Mouse (Mus musculus) hindbrain, embryonic 13.5 days (tissue): ENCODE measurements at regions not wholly inside any gene's neighbourhood (a gene's known extent, or its start where the extent isn't known, plus 50 kb on each side); places are given as distances from the start of the nearest gene placed in this dataset.
A peak's percentile ranks its signal among the peaks of the same experiment; 100 is the strongest.

Experiments used
- ATAC-seq: fragments of 200-750 bp; cut with Nextera tagmentation; 2 replicates; pipeline ENCODE4 v1.8.0; 2017; ENCODE audit warnings: moderate TSS enrichment; ENCODE audit not compliant: low FRiP score
- H3K27ac ChIP-seq: fragments of 300-500 bp; sonication (generic); 2 replicates; pipeline ENCODE4 v1.5.1; 2015; ENCODE audit warnings: inconsistent platforms, mild to moderate bottlenecking, moderate library complexity
- H3K27me3 ChIP-seq: fragments of 300-500 bp; sonication (generic); 2 replicates; pipeline ENCODE4 v1.6.1; 2015; ENCODE audit warnings: mild to moderate bottlenecking, inconsistent platforms
- H3K36me3 ChIP-seq: fragments of 300-500 bp; sonication (generic); 2 replicates; pipeline ENCODE4 v1.6.1; 2015; ENCODE audit warnings: mild to moderate bottlenecking, inconsistent platforms
- H3K4me1 ChIP-seq: fragments of 300-500 bp; sonication (generic); replicated peaks from 2 replicates; pipeline ENCODE4 v1.6.1; 2015; ENCODE audit warnings: inconsistent platforms
- H3K4me2 ChIP-seq: fragments of 300-500 bp; sonication (generic); 2 replicates; pipeline ENCODE4 v1.6.1; 2015; ENCODE audit warnings: inconsistent platforms, mild to moderate bottlenecking, moderate library complexity
- H3K4me3 ChIP-seq: fragments of 300-500 bp; sonication (generic); 2 replicates; pipeline ENCODE4 v1.5.1; 2015; ENCODE audit warnings: mild to moderate bottlenecking, inconsistent platforms
- H3K9ac ChIP-seq: fragments of 300-500 bp; sonication (generic); 2 replicates; pipeline ENCODE4 v1.6.1; 2015; ENCODE audit warnings: mild to moderate bottlenecking, inconsistent platforms
- H3K9me3 ChIP-seq: fragments of 300-500 bp; sonication (generic); 2 replicates; pipeline ENCODE4 v1.6.1; 2016; ENCODE audit warnings: inconsistent platforms
- WGBS: fragments of 180-500 bp; shearing (Covaris S2); methylation state at CpG from one replicate; pipeline ENCODE4 v1.1.7; 2015; 5-methylcytosine and 5-hydroxymethylcytosine counted together

DNA sequence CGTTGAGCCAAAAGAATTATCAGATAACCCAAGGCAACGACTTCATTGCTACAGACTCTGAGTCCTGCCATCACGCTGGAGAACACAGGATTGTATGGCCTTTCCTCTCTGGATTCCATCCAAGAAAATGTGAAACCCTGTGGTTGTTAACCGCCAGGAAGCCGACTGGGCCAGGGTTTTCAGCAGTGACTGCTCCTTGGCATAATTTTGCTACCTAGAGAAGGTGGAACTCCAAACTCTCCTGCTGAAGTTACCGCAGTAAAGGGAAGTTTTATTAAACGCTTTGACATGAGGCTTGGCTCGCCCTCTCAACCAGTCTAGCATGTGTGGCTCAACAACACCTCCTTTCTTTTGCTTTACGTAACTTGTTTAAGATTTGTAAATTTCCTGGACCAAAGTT lies 116.9 kb downstream of the Wif1 start:
- H3K4me3 ChIP-seq = no peak overlapping the region
- H3K27ac ChIP-seq = no peak overlapping the region
- H3K36me3 ChIP-seq = no peaks in the 10 kb centered on the region
- 77% methylated on average over 9 of the region's 9 CpGs for WGBS
- no peak overlapping the region for H3K9ac ChIP-seq
- no peak for ATAC-seq
- no peaks in the 10 kb centered on the region for H3K9me3 ChIP-seq
- H3K4me1 ChIP-seq = no peaks in the 10 kb centered on the region
- no peaks in the 10 kb centered on the region for H3K27me3 ChIP-seq
- H3K4me2 ChIP-seq = no peak overlapping the region

DNA sequence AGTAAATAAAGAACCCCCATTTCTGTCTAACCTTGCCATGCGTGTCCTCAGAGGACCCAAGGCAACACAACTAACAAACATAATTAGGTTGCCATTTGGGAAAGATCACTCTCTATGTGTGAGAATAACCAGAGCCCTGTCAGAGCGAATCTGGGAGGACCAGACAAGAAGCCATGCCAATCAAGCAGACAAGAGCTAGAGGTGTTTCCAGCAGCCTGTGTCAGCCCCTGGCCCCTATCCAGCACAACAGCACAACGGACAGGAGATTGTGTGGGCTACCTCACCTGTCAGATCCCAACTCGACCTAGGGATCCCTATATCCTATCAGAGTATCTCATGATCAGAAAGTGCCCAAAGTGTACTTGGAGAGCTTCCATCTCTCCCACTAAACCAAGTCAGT lies 119.9 kb downstream of the Wif1 start:
- no peaks in the 10 kb centered on the region for H3K27me3 ChIP-seq
- H3K27ac ChIP-seq = no peak overlapping the region
- no peaks in the 10 kb centered on the region for H3K9me3 ChIP-seq
- WGBS = 83% methylated on average over 4 of the region's 4 CpGs
- no peak overlapping the region for H3K4me2 ChIP-seq
- H3K9ac ChIP-seq = no peak overlapping the region
- no peak overlapping the region for H3K4me3 ChIP-seq
- ATAC-seq = no peak
- no peaks in the 10 kb centered on the region for H3K36me3 ChIP-seq
- no peaks in the 10 kb centered on the region for H3K4me1 ChIP-seq

DNA sequence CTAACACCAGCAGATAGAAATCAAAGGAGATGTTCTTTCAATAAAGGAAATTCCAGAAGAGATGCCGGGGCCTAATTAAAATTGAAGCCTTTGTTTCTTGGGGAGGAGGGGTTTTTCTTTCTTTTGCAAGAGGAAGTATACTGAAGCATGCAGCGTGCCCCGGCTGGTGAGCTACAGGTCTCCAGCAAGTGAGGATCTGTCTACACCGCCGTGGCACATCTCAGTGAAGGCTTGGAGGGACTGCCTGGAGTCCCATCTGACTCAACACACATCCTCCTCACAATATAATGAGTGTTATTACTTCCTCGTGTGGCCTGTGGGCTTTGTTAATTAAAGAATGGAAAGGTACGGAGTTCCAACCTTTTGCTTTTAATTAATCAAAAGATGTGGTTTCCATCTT lies 126.7 kb downstream of the Wif1 start:
- Histone ChIP-seq H3K36me3 (no peaks in the 10 kb centered on the region), H3K9ac (no peak overlapping the region), H3K27ac (no peak overlapping the region), H3K27me3 (no peaks in the 10 kb centered on the region), H3K4me2 (no peak overlapping the region), H3K4me3 (no peak overlapping the region), H3K9me3 (0 out of 2 replicates have a peak, but pooled peaks cover 6% of the 10 kb centered on the region), H3K4me1 (no peaks in the 10 kb centered on the region)
- ATAC-seq = no peak
- WGBS = 41% methylated on average over 7 of the region's 7 CpGs

DNA sequence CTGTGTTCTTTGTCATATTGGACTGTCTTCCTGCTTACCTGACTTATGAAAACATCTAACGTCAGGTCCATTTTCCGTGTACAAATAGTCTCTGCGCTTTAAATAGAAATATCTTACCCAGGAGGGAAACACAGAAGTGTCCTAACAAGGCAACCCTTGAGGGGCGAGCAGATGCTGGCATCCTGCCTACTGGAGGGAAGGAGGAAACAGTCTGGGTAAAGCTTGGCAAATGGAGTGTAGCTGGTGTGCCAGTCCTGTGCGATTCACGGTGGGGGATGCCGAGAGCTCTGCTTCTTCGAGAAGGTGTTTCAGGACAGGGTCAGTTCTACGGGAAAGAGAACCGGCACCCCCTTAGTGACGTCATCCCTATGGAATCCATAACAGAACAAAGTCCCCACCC lies 127.4 kb downstream of the Wif1 start:
- Histone ChIP-seq H3K27me3 (no peaks in the 10 kb centered on the region), H3K27ac (no peak overlapping the region), H3K36me3 (no peaks in the 10 kb centered on the region), H3K4me2 (no peak overlapping the region), H3K4me1 (no peaks in the 10 kb centered on the region), H3K4me3 (no peak overlapping the region), H3K9me3 (0 out of 2 replicates have a peak, but pooled peaks cover 6% of the 10 kb centered on the region), H3K9ac (no peak overlapping the region)
- ATAC-seq = no peak
- WGBS = 85% methylated on average over 11 of the region's 11 CpGs

DNA sequence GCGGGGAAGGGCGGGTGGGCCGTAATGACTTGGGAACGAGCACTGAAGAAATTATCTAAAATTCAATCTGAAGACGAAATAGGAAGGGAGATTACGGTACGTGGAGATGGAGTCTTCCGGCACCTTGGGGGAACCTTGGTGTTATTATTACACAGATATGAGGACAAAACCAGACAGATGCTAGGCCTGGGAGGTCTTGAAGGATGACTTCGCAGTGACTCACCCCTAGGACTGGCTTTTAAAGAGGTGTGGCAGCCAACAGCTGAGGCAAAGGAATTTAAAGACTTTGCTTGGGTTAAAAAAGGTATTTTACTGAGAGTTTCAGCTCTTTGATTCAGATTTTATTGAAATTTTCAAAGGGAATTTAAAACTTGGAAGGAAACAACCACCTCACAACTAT lies 140.3 kb downstream of the Wif1 start:
- Histone ChIP-seq H3K36me3 (no peaks in the 10 kb centered on the region), H3K4me2 (no peak overlapping the region), H3K27ac (no peak overlapping the region), H3K9me3 (no peaks in the 10 kb centered on the region), H3K4me1 (no peaks in the 10 kb centered on the region), H3K27me3 (no peaks in the 10 kb centered on the region), H3K9ac (no peak overlapping the region), H3K4me3 (no peak overlapping the region)
- no peak for ATAC-seq
- 92% methylated on average over 9 of the region's 9 CpGs for whole genome bisulfite sequencing

DNA sequence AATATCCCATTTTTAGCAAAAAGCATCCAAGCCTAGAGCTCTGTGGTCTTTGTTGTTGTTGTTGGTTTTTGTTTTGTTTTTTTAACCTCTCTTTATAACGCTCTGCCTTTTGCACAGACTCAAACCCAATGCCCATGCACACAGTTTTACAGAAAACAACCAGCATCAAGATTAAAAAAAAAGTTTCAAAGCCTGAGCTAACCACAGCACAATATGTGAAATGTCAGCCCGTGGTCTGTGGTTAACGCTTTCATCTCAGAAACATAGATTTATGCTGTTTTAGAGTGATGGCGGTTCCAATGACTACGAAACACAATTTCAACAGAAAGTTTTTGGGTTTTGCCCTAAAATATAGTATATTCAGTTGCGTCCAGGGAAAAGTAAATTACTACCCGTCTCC lies 155.4 kb downstream of the Wif1 start:
- WGBS = 94% methylated on average over 7 of the region's 7 CpGs
- Histone ChIP-seq H3K4me3 (no peak overlapping the region), H3K9ac (no peak overlapping the region), H3K9me3 (no peaks in the 10 kb centered on the region), H3K36me3 (no peaks in the 10 kb centered on the region), H3K27me3 (no peaks in the 10 kb centered on the region; the same call in 1 of the 2 replicates), H3K4me2 (no peak overlapping the region), H3K27ac (no peak overlapping the region), H3K4me1 (no peaks in the 10 kb centered on the region)
- no peak for ATAC-seq

DNA sequence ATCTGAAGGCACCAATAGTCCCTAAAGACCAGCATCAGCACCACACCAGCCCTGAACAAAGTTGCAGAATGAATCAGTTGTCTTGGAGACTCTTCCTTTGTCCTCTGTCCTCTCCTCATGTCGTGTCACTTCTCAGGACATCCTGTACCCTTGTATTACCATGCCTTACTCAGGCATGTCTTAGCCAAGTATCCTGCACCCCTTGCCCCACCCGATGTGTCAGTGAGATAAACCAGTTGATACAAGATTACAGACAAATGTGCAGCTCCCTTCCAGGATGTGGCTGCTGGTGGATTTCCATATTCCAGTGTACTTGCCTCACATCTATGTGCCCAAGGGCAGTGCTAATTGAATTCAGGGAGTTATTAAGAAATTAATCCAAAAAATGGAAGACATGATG lies 151.8 kb downstream of the Tbc1d30 start:
- ATAC-seq = no peak
- H3K27ac ChIP-seq = no peak overlapping the region
- 76% methylated on average over 2 of the region's 2 CpGs for WGBS
- peaks cover 79% of the 10 kb centered on the region for H3K27me3 ChIP-seq
- H3K9ac ChIP-seq = no peak overlapping the region
- no peak overlapping the region for H3K4me2 ChIP-seq
- no peaks in the 10 kb centered on the region for H3K36me3 ChIP-seq
- H3K4me3 ChIP-seq = no peak overlapping the region
- no peaks in the 10 kb centered on the region for H3K4me1 ChIP-seq
- no peaks in the 10 kb centered on the region for H3K9me3 ChIP-seq

DNA sequence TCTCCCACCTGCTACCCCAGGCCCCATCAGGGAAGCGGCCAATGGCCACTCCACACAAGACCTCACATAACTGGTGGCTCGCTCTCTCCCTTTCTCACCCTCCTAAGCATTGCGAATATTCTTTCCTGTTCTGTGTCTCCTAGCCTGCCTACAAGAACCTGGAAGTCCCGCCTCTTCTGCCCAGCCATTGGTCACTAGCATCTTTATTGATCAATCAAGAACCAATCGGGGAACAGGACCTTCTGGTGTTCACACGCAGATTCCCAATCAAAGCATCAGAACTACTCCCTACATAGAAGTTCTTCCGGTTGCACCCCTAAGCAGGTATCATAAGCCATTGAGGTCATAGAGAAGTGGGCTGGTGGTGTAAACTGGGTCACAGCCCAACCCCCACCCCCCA lies 148.5 kb downstream of the Tbc1d30 start:
- Histone ChIP-seq H3K27ac (no peak overlapping the region), H3K4me1 (peaks cover 19% of the 10 kb centered on the region), H3K9me3 (no peaks in the 10 kb centered on the region), H3K9ac (no peak overlapping the region), H3K4me3 (no peak overlapping the region), H3K27me3 (peaks cover 74% of the 10 kb centered on the region), H3K36me3 (no peaks in the 10 kb centered on the region), H3K4me2 (no peak overlapping the region)
- WGBS = 93% methylated on average over 7 of the region's 7 CpGs
- ATAC-seq = no peak

DNA sequence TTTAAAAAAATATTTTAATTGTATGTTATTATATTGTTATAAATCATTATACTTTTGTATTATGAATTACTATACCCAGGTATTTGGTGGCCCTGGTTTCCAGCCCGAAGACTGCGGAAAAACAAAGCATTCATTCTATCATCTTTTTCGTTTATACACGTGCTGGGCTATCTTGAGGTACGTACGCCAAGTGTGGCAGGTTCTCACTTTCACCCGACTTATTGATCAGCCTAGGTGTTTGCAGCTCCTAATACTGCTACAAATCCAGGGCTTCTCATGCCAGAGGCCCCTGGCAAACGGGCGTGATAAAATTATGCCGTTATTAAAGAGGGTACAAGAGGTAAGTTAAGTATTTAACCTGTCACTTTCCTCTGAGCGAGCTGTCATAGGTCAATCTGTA lies 145.5 kb downstream of the Tbc1d30 start:
- Histone ChIP-seq H3K4me1 (peaks cover 19% of the 10 kb centered on the region), H3K27ac (peak overlapping the region; percentile 88), H3K27me3 (peaks cover 52% of the 10 kb centered on the region), H3K9me3 (no peaks in the 10 kb centered on the region), H3K9ac (no peak overlapping the region), H3K4me3 (no peak overlapping the region), H3K4me2 (no peak overlapping the region), H3K36me3 (no peaks in the 10 kb centered on the region)
- ATAC-seq = no peak; the same call in 1 of the 2 replicates
- WGBS = 76% methylated on average over 11 of the region's 11 CpGs

DNA sequence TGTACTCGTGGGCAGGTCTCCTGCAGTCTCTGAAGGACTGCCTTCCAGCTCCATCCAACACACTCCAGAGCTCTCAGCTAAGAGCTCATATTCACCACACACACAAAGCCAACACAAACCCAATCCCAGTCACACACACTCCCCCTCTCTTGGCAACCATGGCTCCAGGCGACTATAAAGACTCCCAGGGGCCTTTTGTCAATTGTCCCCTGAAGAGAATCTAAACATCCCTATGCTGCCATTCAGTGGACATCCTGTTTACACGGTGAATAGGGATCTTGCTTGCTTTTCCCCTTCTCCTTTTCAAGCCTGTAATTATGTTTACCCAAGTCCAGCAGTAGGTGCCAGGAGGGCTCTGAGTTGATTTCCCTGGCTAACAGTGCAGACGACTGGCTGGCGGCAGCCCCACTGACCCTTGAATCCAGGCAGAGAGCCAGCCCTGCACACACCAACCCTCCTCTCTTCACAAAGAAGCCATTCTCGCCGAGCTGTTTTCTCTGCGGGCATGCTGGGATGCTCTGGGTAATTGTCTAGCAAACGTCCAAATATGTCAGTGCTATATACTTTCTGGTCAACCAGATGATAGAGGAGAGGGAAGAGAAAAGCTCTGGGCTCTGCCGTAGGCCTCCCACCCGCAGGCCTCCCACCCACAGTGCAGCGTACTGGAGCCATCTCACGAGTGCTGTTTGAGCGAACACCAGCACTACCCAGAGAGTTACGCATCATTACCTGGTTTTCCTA lies 144.9 kb downstream of the Tbc1d30 start:
- Histone ChIP-seq H3K9me3 (no peaks in the 10 kb centered on the region), H3K9ac (0 out of 2 replicates have a peak overlapping the region, but pooled peaks have one; percentile 5), H3K4me2 (peak overlapping the region; percentile 34), H3K27ac (peak overlapping the region; percentile 88), H3K4me3 (no peak overlapping the region), H3K27me3 (peaks cover 45% of the 10 kb centered on the region), H3K36me3 (no peaks in the 10 kb centered on the region), H3K4me1 (peaks cover 19% of the 10 kb centered on the region)
- ATAC-seq = peak; percentile 97
- WGBS = 5% methylated on average over 15 of the region's 15 CpGs

DNA sequence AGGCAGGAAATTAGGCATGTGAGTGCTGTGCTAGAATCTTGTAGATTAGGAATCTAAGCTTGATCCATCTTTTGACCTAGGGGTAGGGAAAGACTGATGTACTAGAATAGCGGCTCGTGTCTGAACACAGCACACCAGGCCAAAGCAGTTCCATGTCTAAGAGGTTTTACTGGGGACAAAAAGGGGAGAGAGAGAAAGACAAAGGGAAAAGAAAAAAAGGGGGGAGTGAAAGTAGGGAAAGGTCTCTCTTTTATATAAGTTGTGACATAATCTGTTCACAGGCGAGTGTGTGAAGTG lies 144.4 kb downstream of the Tbc1d30 start:
- Histone ChIP-seq H3K27ac (peak overlapping the region; percentile 88), H3K9ac (0 out of 2 replicates have a peak overlapping the region, but pooled peaks have one; percentile 5), H3K9me3 (no peaks in the 10 kb centered on the region), H3K4me1 (peaks cover 19% of the 10 kb centered on the region), H3K27me3 (peaks cover 41% of the 10 kb centered on the region), H3K4me2 (peak overlapping the region; percentile 34), H3K36me3 (no peaks in the 10 kb centered on the region), H3K4me3 (no peak overlapping the region)
- WGBS = 41% methylated on average over 3 of the region's 3 CpGs
- ATAC-seq = peak; percentile 17; the same call in 1 of the 2 replicates
